Mouse (Mus musculus) brain, adult 2 months (tissue): ENCODE measurements around the gene Defb42.

Experiments
- DNase-seq: peaks from one replicate; pipeline ENCODE4 v3.0.0; 2011; ENCODE audit warnings: low read depth, low spot score

Gene Defb42

DNA sequence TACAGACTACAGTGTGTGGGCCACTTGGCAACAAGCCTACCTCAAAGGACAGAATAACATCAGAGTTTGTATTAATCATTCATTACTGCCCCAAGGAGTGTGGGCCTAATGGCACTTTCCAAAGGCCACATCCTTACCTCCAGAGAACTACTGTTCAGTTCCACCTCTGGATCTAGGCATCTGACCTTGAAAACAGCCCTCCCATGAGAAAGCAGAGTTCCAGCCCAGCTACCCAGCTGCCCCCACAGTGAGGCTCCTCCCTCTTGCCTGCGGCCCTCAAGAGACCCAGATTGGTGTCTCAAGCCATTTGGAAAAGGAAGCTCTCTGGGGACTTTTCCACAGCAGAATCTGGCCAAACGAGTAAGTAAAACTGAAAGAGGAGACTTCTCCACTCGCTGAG lies at the start of gene Defb42:
Gene Defb42 (plus strand): TSS at position 301 of the 400 bp plus-strand sequence.
- DNase-seq: no peak

- DNase-seq: no peak
Observed at GRCm38 (mm10) chr14:62997777-62998176, 49.0 kb upstream of the Defb42 start, which contains the start of gene Defb47. Defb47 (plus strand) TSS chr14:62998077.

DNA sequence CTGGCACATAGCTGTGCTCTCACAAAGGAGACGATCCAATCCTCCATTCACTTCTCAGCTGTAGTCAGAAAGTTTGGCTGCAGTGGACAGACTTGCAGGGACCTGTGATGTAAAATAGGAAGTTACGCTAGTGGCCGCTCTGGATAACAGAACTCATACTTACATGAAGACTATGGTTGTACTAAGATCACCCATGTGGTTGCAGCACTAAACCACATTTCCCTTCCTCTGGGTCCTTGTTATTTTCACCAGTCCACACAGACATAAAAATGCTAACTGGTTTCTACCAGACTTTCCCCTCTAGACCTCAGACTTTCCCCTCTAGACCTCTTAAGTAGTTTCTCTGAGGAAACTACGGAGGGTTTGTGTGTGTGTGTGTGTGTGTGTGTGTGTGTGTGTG lies 47.8 kb upstream of the Defb42 start:
- DNase-seq: no peak

GRCm38 (mm10) chr14:63002588-63002987 lies 44.2 kb upstream of the Defb42 start:
- DNase-seq: no peak

GRCm38 (mm10) chr14:63011471-63011870 lies 35.3 kb upstream of the Defb42 start, which contains the start of gene Defb43:
Defb43 (plus strand) TSS chr14:63011771.
- no peak for DNase-seq

DNA sequence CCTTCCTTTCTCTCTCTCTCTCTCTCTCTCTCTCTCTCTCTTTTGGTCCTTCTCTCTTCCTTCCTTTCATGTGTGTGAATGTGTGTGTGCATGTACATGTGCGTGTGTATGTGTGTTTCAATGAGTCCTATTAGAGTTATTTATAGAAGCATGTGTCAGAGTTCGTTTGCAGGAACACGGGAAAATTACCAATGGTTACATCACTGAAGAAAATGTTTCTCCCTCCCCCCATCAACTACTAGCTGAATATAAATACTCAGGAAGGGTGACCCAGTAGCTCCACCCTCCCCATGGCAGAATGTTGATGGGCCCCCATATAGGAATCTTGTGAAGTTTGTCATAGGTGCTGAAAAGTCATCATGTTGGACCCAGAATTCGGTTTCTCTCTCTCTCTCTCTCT lies 33.7 kb upstream of the Defb42 start:
- no peak for DNase-seq

DNA sequence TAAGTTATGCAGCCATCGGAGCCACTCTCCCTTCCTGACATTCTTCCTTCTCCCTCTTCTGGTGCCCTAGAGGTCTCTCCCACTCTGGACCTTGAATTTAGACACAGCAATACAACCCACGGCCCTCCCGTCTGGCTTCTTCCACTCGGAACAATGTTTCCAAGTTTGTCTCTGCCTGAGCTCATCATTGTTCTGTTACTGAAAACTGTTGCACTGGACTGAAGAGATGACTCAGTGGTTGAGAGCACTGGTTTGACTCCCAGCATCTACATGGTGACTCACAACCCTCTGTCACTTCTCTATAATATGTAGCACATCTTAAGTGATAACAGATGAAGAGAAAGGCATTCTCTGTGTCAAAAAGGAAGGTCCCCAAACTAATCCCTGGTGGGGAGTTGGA lies 32.1 kb upstream of the Defb42 start:
- DNase-seq: peak; percentile 67

DNA sequence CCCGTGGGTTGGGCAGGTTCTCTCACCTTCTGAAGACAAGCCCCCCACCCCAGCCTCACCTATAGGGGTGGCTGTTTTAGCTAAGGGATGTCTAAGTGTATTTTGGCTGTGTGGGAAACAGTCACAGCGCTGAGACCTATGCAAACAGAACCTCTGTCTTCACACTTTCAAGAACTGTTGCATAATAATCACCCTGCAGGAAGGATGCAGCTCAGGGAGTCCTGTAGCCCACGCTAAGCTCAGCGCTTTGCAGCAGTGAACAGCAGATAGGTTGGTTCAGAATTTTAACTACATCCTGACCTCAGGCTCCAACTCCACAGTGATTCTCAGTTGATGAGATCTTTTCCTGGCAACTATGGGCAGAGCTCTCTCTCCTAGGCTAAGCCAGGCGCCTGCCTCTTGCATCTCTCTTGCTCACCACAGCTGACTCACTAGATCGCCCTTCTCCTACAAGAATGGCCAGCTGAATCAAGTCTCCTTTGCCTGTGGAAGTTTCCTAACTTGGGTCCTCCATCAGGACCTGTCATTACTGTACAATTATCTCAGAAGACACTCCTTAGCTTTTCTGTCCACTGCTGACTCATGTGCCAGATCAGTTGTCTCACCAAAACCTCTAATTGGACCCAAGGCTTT lies 26.2 kb upstream of the Defb42 start:
- DNase-seq: peak; percentile 71

GRCm38 (mm10) chr14:63049910-63050370 lies 3.1 kb downstream of the Defb42 start, which contains the start of gene Defb30:
Defb30 (minus strand) TSS chr14:63049960.
- no peak for DNase-seq

DNA sequence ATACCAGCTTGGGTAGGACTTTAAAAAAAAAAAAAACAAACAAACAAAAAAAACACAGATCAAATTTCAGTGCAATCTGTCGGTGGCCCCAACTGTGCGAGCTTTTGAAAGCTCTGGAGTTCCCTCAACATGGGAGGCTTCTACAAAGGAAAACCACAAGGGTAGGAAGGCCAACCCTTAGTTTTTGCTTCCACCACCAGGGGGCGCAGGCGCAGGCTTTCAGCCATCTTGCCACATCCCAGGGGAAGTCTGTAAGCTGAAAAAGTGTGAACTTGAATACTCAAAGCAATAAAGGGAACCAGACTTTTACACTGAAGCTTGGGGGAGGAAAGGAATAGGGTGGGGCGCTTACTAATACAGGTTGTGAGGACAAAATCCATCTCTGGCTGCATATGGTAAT lies 4.0 kb downstream of the Defb42 start:
- DNase-seq: peak; percentile 57

DNA sequence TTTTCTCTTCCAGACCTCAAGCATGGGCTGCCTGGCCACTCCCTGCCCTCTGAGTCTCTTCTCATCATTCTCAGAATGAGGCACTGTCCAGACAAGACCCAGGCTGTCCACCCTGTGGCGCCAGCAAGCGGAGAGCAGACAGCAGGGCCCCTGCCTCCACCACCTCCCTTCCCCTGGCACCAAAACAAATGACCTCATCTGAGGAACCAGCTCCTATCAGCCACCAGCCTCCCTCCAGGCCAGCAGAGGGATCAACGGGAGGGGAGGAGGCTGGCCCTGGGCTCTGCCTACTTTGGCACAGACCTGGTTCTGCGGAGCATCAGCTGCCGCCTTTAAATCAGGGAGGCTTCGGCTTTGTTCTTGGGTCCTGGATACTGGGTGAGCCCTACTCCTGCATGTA lies 7.9 kb downstream of the Defb42 start:
- DNase-seq: peak; percentile 98

- DNase-seq: no peak
Observed at GRCm38 (mm10) chr14:63060361-63060760, 13.6 kb downstream of the Defb42 start.

GRCm38 (mm10) chr14:63062184-63062583 lies 15.4 kb downstream of the Defb42 start:
- DNase-seq: no peak

DNA sequence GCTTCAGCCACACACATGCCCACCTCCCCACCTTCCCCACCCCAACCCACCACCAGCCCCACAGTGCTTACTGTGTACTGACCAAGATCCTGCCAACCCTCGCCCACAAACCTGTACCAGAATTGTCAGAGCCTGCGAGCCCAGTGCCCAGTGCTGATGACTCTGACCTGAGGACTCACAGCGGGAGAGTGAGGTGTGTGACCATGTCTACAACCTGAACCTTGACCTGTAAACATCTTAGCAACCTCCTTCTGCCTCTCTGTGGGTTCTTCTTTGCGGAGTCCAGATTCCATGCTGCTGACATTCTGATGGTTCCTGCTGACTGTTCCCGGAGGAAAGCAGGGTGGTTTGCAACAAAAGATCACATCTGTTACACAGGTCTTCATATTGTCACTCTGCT lies 18.6 kb downstream of the Defb42 start:
- no peak for DNase-seq

- peak; percentile 81 for DNase-seq
Observed at GRCm38 (mm10) chr14:63066630-63067310, 20.0 kb downstream of the Defb42 start.

GRCm38 (mm10) chr14:63067708-63068107 lies 20.9 kb downstream of the Defb42 start:
- no peak for DNase-seq
